Mouse (Mus musculus) E14TG2a.4 (cell line): ENCODE data around the gene Zfp358.

Source experiments
- H3K27me3 ChIP-seq: 2 replicates; pipeline ENCODE4 v1.6.1; 2014; ENCODE audit warnings: low read length, control low read depth; ENCODE audit not compliant: insufficient read depth
- H3K36me3 ChIP-seq: 2 replicates; pipeline ENCODE4 v1.6.1; 2014; ENCODE audit warnings: low read length, control low read depth; ENCODE audit not compliant: insufficient read depth
- H3K4me1 ChIP-seq: replicated peaks from 2 replicates; pipeline ENCODE4 v1.6.1; 2014; ENCODE audit warnings: low read depth, low read length, control low read depth
- H3K4me3 ChIP-seq: replicated peaks from 2 replicates; pipeline ENCODE4 v1.5.1; 2014; ENCODE audit warnings: mild to moderate bottlenecking, low read length
- H3K9me3 ChIP-seq: 2 replicates; pipeline ENCODE4 v1.6.1; 2014; ENCODE audit warnings: low read length, control low read depth
- CTCF ChIP-seq: conservative IDR thresholded peaks from 2 replicates; pipeline ENCODE4 v1.5.1; 2014; ENCODE audit warnings: low read length
- NANOG ChIP-seq: IDR thresholded peaks from 2 replicates; pipeline ENCODE4 v1.6.1; 2014; ENCODE audit warnings: borderline replicate concordance, low read length, mixed read lengths
- POU5F1 ChIP-seq: IDR thresholded peaks from 2 replicates; pipeline ENCODE4 v1.6.1; 2014; ENCODE audit warnings: low read length, borderline replicate concordance

Gene Zfp358

GRCm38 (mm10) chr8:3507979-3508754 is 15.2 kb downstream of the Zfp358 start:
- Histone ChIP-seq H3K4me1 (peaks cover 13% of the 10 kb centered on the region), H3K9me3 (no peaks in the 10 kb centered on the region), H3K4me3 (no peak overlapping the region), H3K36me3 (peaks cover 89% of the 10 kb centered on the region), H3K27me3 (no peaks in the 10 kb centered on the region)
- TF ChIP-seq POU5F1 (no peak), CTCF (no peak), NANOG (no peak)

DNA sequence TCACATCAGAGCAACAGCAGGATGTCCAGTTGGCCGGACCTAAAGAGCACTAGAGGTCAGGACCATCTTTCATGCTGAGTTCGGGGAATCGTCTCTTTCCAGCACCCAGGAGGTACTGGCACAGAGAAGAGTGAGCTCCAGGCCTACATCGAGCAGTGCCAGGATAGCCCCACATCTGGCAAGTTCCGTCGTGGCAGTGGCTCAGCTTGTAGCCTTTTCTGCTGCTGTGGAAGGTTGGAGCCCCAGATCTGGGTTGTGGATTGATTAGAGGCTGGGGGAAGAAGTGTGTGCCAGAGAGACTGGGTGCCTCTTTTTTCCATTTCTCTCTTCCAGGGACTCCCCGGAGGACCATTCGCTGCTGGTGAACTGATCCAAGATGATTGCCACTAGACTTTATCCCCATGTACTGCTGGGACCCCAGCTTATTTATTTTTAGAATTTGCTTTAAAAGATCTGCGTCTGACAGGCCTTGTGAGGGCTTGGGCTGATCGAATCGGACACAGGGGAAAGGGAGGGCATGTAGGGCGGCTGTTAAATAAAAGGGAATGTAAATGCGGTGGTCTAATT is 21.8 kb downstream of the Zfp358 start:
- H3K36me3 ChIP-seq, result peaks cover 60% of the 10 kb centered on the region

DNA sequence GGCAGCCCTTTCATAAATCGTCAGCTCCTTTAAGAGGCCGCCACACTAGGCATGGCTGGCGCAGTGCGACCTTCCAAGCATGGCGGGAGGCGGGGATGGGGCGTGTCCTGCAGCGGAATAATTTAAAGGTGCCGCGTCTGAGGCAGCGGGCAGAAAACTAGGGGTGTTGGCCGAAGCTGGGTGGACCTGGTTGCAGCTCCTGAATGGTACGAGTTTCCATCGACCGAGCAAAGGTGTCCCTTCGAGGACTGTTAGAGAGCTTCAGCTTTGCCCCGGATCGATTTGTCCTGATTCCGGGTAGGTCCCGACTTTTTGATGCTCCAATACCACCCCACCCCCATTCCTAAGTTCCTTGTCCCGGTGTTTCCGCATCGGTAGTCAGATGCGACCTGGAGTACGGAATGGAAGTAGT is 22.3 kb downstream of the Zfp358 start, which contains the start of gene Pnpla6:
Gene Pnpla6, plus strand, starts transcription at position 125 of the 412 bp plus-strand sequence.
- TF ChIP-seq CTCF, result no peak
- no peak for TF ChIP-seq NANOG
- no peak for TF ChIP-seq POU5F1
- peaks cover 62% of the 10 kb centered on the region for H3K36me3 ChIP-seq
- no peaks in the 10 kb centered on the region for H3K9me3 ChIP-seq
- H3K4me1 ChIP-seq, result peaks cover 42% of the 10 kb centered on the region
- peak within 1 kb of the TSS; percentile 98 for H3K4me3 ChIP-seq
- H3K27me3 ChIP-seq, result no peaks in the 10 kb centered on the region

More for the DNA sequence above, 21.8 kb downstream of the Zfp358 start:
- Histone ChIP-seq H3K27me3 (no peaks in the 10 kb centered on the region), H3K9me3 (no peaks in the 10 kb centered on the region), H3K4me3 (peak overlapping the region; percentile 98), H3K4me1 (peaks cover 45% of the 10 kb centered on the region)
- no peak for TF ChIP-seq NANOG
- TF ChIP-seq CTCF, result no peak
- TF ChIP-seq POU5F1, result no peak

GRCm38 (mm10) chr8:3515771-3516417 is 23.0 kb downstream of the Zfp358 start:
- no peaks in the 10 kb centered on the region for H3K9me3 ChIP-seq
- H3K27me3 ChIP-seq, result no peaks in the 10 kb centered on the region
- TF ChIP-seq POU5F1 (no peak), CTCF (no peak), NANOG (no peak)
- peaks cover 59% of the 10 kb centered on the region for H3K36me3 ChIP-seq
- peak overlapping the region; percentile 98 for H3K4me3 ChIP-seq
- peaks cover 37% of the 10 kb centered on the region for H3K4me1 ChIP-seq

GRCm38 (mm10) chr8:3516450-3517116 is 23.6 kb downstream of the Zfp358 start:
- no peak for TF ChIP-seq NANOG
- TF ChIP-seq CTCF, result no peak
- no peak for TF ChIP-seq POU5F1
- Histone ChIP-seq H3K4me1 (peaks cover 32% of the 10 kb centered on the region), H3K27me3 (no peaks in the 10 kb centered on the region), H3K4me3 (peak overlapping the region; percentile 98), H3K36me3 (peaks cover 59% of the 10 kb centered on the region), H3K9me3 (no peaks in the 10 kb centered on the region)

DNA sequence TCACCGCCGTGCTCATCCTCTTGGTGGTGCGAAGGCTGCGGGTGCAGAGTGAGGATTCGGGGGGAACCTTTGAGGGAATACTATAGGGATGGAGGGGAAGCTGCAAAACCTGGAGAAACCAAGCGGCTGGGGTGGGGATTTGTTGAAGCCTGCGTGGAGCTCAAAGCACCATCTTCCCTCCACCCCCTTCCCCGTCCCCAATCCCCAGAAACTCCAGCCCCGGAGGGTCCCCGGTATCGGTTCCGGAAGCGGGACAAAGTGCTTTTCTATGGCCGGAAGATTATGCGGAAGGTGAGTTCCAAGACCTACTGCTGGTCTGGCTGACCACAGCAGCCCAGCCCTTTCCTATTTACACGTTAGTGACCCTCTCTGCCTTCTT is 24.2 kb downstream of the Zfp358 start:
- no peaks in the 10 kb centered on the region for H3K27me3 ChIP-seq
- peaks cover 59% of the 10 kb centered on the region for H3K36me3 ChIP-seq
- H3K4me3 ChIP-seq, result peak overlapping the region; percentile 98
- no peaks in the 10 kb centered on the region for H3K9me3 ChIP-seq
- peaks cover 32% of the 10 kb centered on the region for H3K4me1 ChIP-seq
- no peak for TF ChIP-seq NANOG
- no peak for TF ChIP-seq POU5F1
- no peak for TF ChIP-seq CTCF

GRCm38 (mm10) chr8:3522007-3522697 is 29.2 kb downstream of the Zfp358 start:
- Histone ChIP-seq H3K9me3 (no peaks in the 10 kb centered on the region), H3K4me3 (no peak overlapping the region), H3K4me1 (peaks cover 18% of the 10 kb centered on the region), H3K36me3 (peaks cover 75% of the 10 kb centered on the region), H3K27me3 (no peaks in the 10 kb centered on the region)
- TF ChIP-seq CTCF (no peak), NANOG (no peak), POU5F1 (no peak)

- Histone ChIP-seq H3K4me3 (no peak overlapping the region), H3K4me1 (peaks cover 33% of the 10 kb centered on the region), H3K27me3 (no peaks in the 10 kb centered on the region), H3K9me3 (no peaks in the 10 kb centered on the region), H3K36me3 (peaks cover 81% of the 10 kb centered on the region)
- TF ChIP-seq CTCF (no peak), POU5F1 (no peak), NANOG (no peak)
Observed at GRCm38 (mm10) chr8:3530816-3531215, 37.9 kb downstream of the Zfp358 start.
